Mouse (Mus musculus): ENCODE measurements around the gene Gpr160. TPM values are rescaled to one million over a fixed set of nuclear protein-coding genes. Genes with fewer than 3 reads are reported as not detected.

Gpr160 gene
- total RNA-seq, 4 experiments from 2014 or later, result 0.61 to 3.7 (median 1.5) TPM

GRCm38 (mm10) chr3:30899407-30899806, 43.7 kb downstream of the Gpr160 start:
- DNase-seq (ENCODE audit: low spot score in 2 of 2), result no peak

GRCm38 (mm10) chr3:30904658-30905057, 48.9 kb downstream of the Gpr160 start:
- DNase-seq (ENCODE audit: low spot score in 2 of 2), result no peak

GRCm38 (mm10) chr3:30917160-30917559, 61.4 kb downstream of the Gpr160 start:
- no peak for DNase-seq (ENCODE audit: low spot score in 2 of 2)

- DNase-seq (ENCODE audit: low spot score in 2 of 2), result no peak
These were observed 71.9 kb downstream of the Gpr160 start for GRCm38 (mm10) chr3:30927664-30928063.

GRCm38 (mm10) chr3:30929828-30930227, 74.1 kb downstream of the Gpr160 start:
- no peak for DNase-seq (ENCODE audit: low spot score in 2 of 2)

- no peak for DNase-seq (ENCODE audit: low spot score in 2 of 2)
These were observed 78.6 kb downstream of the Gpr160 start for GRCm38 (mm10) chr3:30934384-30934783.

Other genes starting within 250 kb of the Gpr160 start
- not detected for gene Lrriq4, start 211.4 kb upstream of the Gpr160 start, total RNA-seq (2022)
- under 1 TPM in 3 of 4 experiments, not detected in 1; 0.19 to 0.60 (median 0.23) TPM for gene Lrrc34, start 208.1 kb upstream of the Gpr160 start, total RNA-seq (2022)
- gene Lrrc31, start 156.1 kb upstream of the Gpr160 start, total RNA-seq (2022), result not detected
- under 1 TPM in 1 of 4 experiments, not detected in 3; 0.27 TPM for gene Samd7, start 109.7 kb upstream of the Gpr160 start, total RNA-seq (2022)
- gene Sec62, start 63.1 kb upstream of the Gpr160 start, total RNA-seq (2022), result 100 to 1,000 TPM; 101 to 107 (median 103) TPM
- 10 to 100 TPM; 37.9 to 41.5 (median 40.4) TPM for gene Phc3, start 113.5 kb downstream of the Gpr160 start, total RNA-seq (2022)
- gene Prkci, start 139.8 kb downstream of the Gpr160 start, total RNA-seq (2022), result 10 to 100 TPM; 50.3 to 65.1 (median 57.8) TPM
- gene Skil, start 239.1 kb downstream of the Gpr160 start, total RNA-seq (2022), result 10 to 100 TPM; 60.9 to 68.8 (median 63.9) TPM

Data from left cerebral cortex, adult 8-10 months (tissue).